ENCODE assay signal across 28 mouse cellular contexts in the genomic region with DNA sequence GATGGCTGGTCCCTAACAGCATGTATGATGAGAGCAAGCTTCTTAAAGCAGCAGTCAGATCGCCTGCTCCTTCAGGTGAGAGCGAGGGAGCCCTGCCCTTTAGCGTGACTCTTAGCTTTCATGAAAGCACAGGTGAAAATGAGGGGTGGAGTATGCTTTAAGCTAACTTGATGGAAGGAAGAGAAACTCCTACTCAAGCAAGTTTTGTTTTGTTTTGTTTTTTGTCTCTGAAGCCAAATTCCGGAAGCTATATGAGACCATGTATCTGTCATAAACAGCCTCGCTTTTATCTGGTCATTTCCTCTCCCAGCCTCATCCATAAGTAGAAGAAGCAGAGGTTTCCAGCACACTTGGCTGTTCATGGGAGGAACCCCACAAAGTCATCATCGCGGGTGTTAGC. TPM values are rescaled to one million over a fixed set of nuclear protein-coding genes. Genes with fewer than 3 reads are reported as not detected.
A peak's percentile ranks its signal among the peaks of the same experiment; 100 is the strongest.
DNase-seq lines count a peak whose midpoint lies in the region; ATAC-seq lines count a peak whose summit lies in the region.
"Had no signal": no experiment of that assay in that cellular context is flagged by ENCODE, and none has a peak within 500 bp of the region (broad histone marks: within the 10 kb centered on the region; RNA-seq: fewer than 3 reads in every experiment).

TSS of gene St6galnac1 (minus strand) at position 101 of the 400 bp plus-strand sequence.

- H3K27me3 ChIP-seq in midbrain, embryonic 10.5 days (ENCODE audit: low read depth, poor library complexity, severe bottlenecking) = no peaks in the 10 kb centered on the region
- H3K27me3 ChIP-seq: embryonic facial prominence, embryonic 13.5 days; embryonic facial prominence, embryonic 15.5 days; forebrain, embryonic 12.5 days; Patski had no signal

- H3K4me1 ChIP-seq in midbrain, embryonic 10.5 days = no peaks in the 10 kb centered on the region
- H3K4me1 ChIP-seq: embryonic facial prominence, embryonic 15.5 days; forebrain, embryonic 12.5 days had no signal

- H3K27ac ChIP-seq in midbrain, embryonic 10.5 days (replicated peaks) = no peak within 1 kb of the TSS
- H3K27ac ChIP-seq: embryonic facial prominence, embryonic 13.5 days; embryonic facial prominence, embryonic 15.5 days; forebrain, embryonic 10.5 days; forebrain, embryonic 12.5 days had no signal

- H3K4me3 ChIP-seq in midbrain, embryonic 10.5 days = no peak within 1 kb of the TSS
- H3K4me3 ChIP-seq: embryonic facial prominence, embryonic 13.5 days; embryonic facial prominence, embryonic 15.5 days; erythroblast, embryonic 14.5 days; forebrain, embryonic 10.5 days; forebrain, embryonic 12.5 days had no signal

- no peaks in the 10 kb centered on the region for H3K9me3 ChIP-seq in midbrain, embryonic 10.5 days (replicated peaks)
- H3K9me3 ChIP-seq: embryonic facial prominence, embryonic 13.5 days; embryonic facial prominence, embryonic 15.5 days; forebrain, embryonic 10.5 days; forebrain, embryonic 12.5 days had no signal

- no peak for ATAC-seq in activated CD4-positive, CD25-positive, alpha-beta regulatory T cell, adult 4 months
- ATAC-seq: forebrain, embryonic 14.5 days; forebrain, embryonic 16.5 days; Patski had no signal

- no peaks in the 10 kb centered on the region for H3K36me3 ChIP-seq in midbrain, embryonic 10.5 days
- H3K36me3 ChIP-seq: embryonic facial prominence, embryonic 13.5 days; embryonic facial prominence, embryonic 15.5 days; forebrain, embryonic 10.5 days; forebrain, embryonic 12.5 days had no signal

- peak; percentile 16 for DNase-seq in heart, adult 11 months
- no peak for DNase-seq in heart, postnatal 25 days (ENCODE audit: low spot score)
- no peak for DNase-seq in midbrain, embryonic 10.5 days (ENCODE audit: low spot score)
- DNase-seq in yolk sac, embryonic 10.5 days (ENCODE audit: low spot score) = no peak
- DNase-seq: adrenal gland, adult 2 months; adrenal gland, postnatal 10 days; adrenal gland, postnatal 25 days; cerebellum, adult 11 months; cerebellum, adult 18-20 months; cerebellum, adult 8-10 months; cerebellum, adult 9-11 months; cerebellum, postnatal 14 days; cerebellum, postnatal 36 days; embryo, embryonic 11 days had no signal

- intact Hi-C loops in heart, postnatal 25 days (cut with DNase I) = no loop called here

- WGBS in midbrain, embryonic 10.5 days = 82% methylated on average over 7 of the region's 7 CpGs

RNA-seq across cellular contexts. Expression of gene St6galnac1, which starts in this region (rescaled TPM):
- not detected for total RNA-seq in heart, postnatal 25 days (2021)
- 10 to 100 TPM; 12.6 to 13.9 TPM for polyA plus RNA-seq in activated CD4-positive, CD25-positive, alpha-beta regulatory T cell, adult 4 months (2017; shearing (Covaris generic))
- not detected in 2 replicates for polyA plus RNA-seq in midbrain, embryonic 10.5 days (2016; fragmentation: Nextera tagmentation; extraction: Ambion mirVana)
- total RNA-seq: adrenal gland, postnatal 25 days; common myeloid progenitor, adult 5-6 weeks; ES-E14 had no signal
- polyA plus RNA-seq: brain, embryonic 14.5 days; C2C12; embryonic facial prominence, embryonic 11.5 days; embryonic facial prominence, embryonic 13.5 days; embryonic facial prominence, embryonic 15.5 days; erythroblast, embryonic 14.5 days; forebrain, embryonic 10.5 days; forebrain, embryonic 12.5 days; forebrain, embryonic 14.5 days; forebrain, embryonic 16.5 days; Patski had no signal

Comparison
In these comparisons a context has a peak if more than half of its experiments do, and no peak if none do; other contexts are left out.
1. RNA of gene St6galnac1 (polyA plus RNA-seq): 12.6 to 13.9 TPM in activated CD4-positive, CD25-positive, alpha-beta regulatory T cell, adult 4 months; not detected in midbrain, embryonic 10.5 days; every median in the first group is over 10 times any median in the second.